Mouse (Mus musculus) urinary bladder, postnatal 4 days (tissue): ENCODE data around the gene Olfr1028.

Experiments
- DNase-seq, 2 experiments: peaks; one replicate each; pipeline ENCODE4 v3.0.0; 2021 to 2022; ENCODE audit warnings: low spot score in 2 of 2

Olfr1028 gene

GRCm38 (mm10) chr2:85950137-85950536, at the start of gene Olfr1028:
Gene Olfr1028 (plus strand): TSS chr2:85950437.
- no peak for DNase-seq

GRCm38 (mm10) chr2:85904952-85905351, 45.3 kb upstream of the Olfr1028 start, which contains the start of gene Olfr1024:
Gene Olfr1024 (minus strand): TSS chr2:85905052.
- DNase-seq = no peak

- no peak for DNase-seq
These were observed 37.0 kb upstream of the Olfr1028 start for GRCm38 (mm10) chr2:85913197-85913596.

- DNase-seq = no peak
These were observed 35.3 kb upstream of the Olfr1028 start, which contains the start of gene Olfr1025-ps1 for GRCm38 (mm10) chr2:85914893-85915292. Gene Olfr1025-ps1 (plus strand): TSS chr2:85915193.

- DNase-seq = no peak
These were observed 29.0 kb upstream of the Olfr1028 start, which contains the start of gene Olfr1026 for GRCm38 (mm10) chr2:85921258-85921657. Gene Olfr1026 (plus strand): TSS chr2:85921558.

GRCm38 (mm10) chr2:85973595-85973994, 23.4 kb downstream of the Olfr1028 start, which contains the start of gene Olfr1029:
Gene Olfr1029 (plus strand): TSS chr2:85973895.
- no peak for DNase-seq

- DNase-seq = no peak
These were observed 28.7 kb downstream of the Olfr1028 start, which contains the start of gene Olfr1030 for GRCm38 (mm10) chr2:85978976-85979375. Gene Olfr1030 (plus strand): TSS chr2:85979276.

- no peak for DNase-seq
These were observed 39.8 kb downstream of the Olfr1028 start, which contains the start of gene Olfr1031 for GRCm38 (mm10) chr2:85990004-85990403. Gene Olfr1031 (plus strand): TSS chr2:85990304.
